Mouse (Mus musculus): ENCODE measurements around the gene Gpx4.

- TF ChIP-seq CTCF (IDR thresholded peaks at IDR 0.05; ENCODE audit: borderline replicate concordance, extremely low read depth, insufficient read depth, insufficient read length): no peak
- no peak for TF ChIP-seq POLR2A (IDR thresholded peaks at IDR 0.05; ENCODE audit: borderline replicate concordance, extremely low read depth, insufficient read depth, insufficient read length, poor library complexity, severe bottlenecking)
Measured at GRCm38 (mm10) chr10:80001945-80002344, 45.0 kb upstream of the Gpx4 start.

All from brain, embryonic 14.5 days (tissue).